Comparison of ENCODE assay signal across 18 mouse cellular contexts in the genomic region with DNA sequence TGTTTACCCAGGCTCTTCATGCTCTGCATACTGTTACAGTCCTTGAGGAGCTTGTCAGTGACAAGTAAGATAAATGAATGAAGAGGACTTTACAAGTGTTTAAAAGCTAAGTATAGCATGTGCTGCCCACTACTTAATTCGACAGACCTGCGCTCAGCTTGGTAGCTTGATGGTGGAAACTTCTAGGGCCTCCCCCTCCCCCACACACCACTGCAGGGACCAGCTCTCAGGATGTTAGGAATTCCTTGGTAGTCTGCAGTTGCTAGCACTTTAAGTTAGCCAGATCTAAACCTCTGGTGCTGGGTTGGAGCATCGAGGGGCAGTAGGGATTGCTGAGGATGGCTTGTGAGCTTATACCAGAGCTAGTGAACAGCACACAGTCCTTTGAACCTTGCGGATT.
DNase-seq lines count a peak whose midpoint lies in the region; ATAC-seq lines count a peak whose summit lies in the region.
"Had no signal": no experiment of that assay in that cellular context is flagged by ENCODE, and none has a peak within 500 bp of the region (broad histone marks: within the 10 kb centered on the region; RNA-seq: fewer than 3 reads in every experiment).

No protein-coding gene starts in this region.

- peak; percentile 9 for DNase-seq in hindbrain, embryonic 11.5 days (ENCODE audit: low spot score)
- no peak for DNase-seq in hindbrain, embryonic 14.5 days (ENCODE audit: low spot score)
- DNase-seq in lung, postnatal 10 days = peak; percentile 19
- no peak for DNase-seq in lung, postnatal 25 days (ENCODE audit: low spot score)
- peak; percentile 21 for DNase-seq in forelimb bud, embryonic 11.5 days (ENCODE audit: low read depth, low spot score)
- DNase-seq in cerebellum, postnatal 14 days = no peak
- DNase-seq: B cell, adult 2 months; cerebellum, adult 2 months; liver, postnatal 0 days; thymus, adult 2 months had no signal

- H3K9me3 ChIP-seq in hindbrain, embryonic 11.5 days (ENCODE audit: control insufficient read depth, low read length) = no peaks in the 10 kb centered on the region
- no peaks in the 10 kb centered on the region for H3K9me3 ChIP-seq in hindbrain, embryonic 14.5 days (ENCODE audit: control insufficient read depth, low read length)
- H3K9me3 ChIP-seq: embryonic facial prominence, embryonic 15.5 days; hindbrain, embryonic 10.5 days; kidney, embryonic 15.5 days; midbrain, embryonic 12.5 days; neural tube, embryonic 13.5 days had no signal

- 78% methylated on average over 4 of the region's 4 CpGs for WGBS in hindbrain, embryonic 11.5 days
- WGBS in hindbrain, embryonic 14.5 days = 83% methylated on average over 4 of the region's 4 CpGs

- H3K27me3 ChIP-seq in hindbrain, embryonic 11.5 days (ENCODE audit: control insufficient read depth, insufficient read depth, low read length) = no peaks in the 10 kb centered on the region
- H3K27me3 ChIP-seq in hindbrain, embryonic 14.5 days (ENCODE audit: control insufficient read depth, insufficient read depth, low read length) = no peaks in the 10 kb centered on the region
- H3K27me3 ChIP-seq: embryonic facial prominence, embryonic 15.5 days; neural tube, embryonic 13.5 days had no signal

- no peak for ATAC-seq in hindbrain, embryonic 11.5 days (ENCODE audit: low FRiP score)
- no peak for ATAC-seq in hindbrain, embryonic 14.5 days (ENCODE audit: low FRiP score)
- no peak for ATAC-seq in CD4-positive, CD25-positive, alpha-beta regulatory T cell, adult 4 months
- ATAC-seq: forebrain, embryonic 16.5 days; liver, postnatal 0 days had no signal

- H3K36me3 ChIP-seq in hindbrain, embryonic 11.5 days (ENCODE audit: control insufficient read depth, insufficient read depth, low read length) = no peaks in the 10 kb centered on the region
- no peaks in the 10 kb centered on the region for H3K36me3 ChIP-seq in hindbrain, embryonic 14.5 days (replicated peaks; ENCODE audit: control insufficient read depth, insufficient read depth)
- H3K36me3 ChIP-seq: embryonic facial prominence, embryonic 15.5 days; hindbrain, embryonic 10.5 days; kidney, embryonic 15.5 days; midbrain, embryonic 12.5 days; neural tube, embryonic 13.5 days had no signal

- H3K27ac ChIP-seq in hindbrain, embryonic 11.5 days (ENCODE audit: low read depth, low read length) = no peak overlapping the region
- no peak overlapping the region for H3K27ac ChIP-seq in hindbrain, embryonic 14.5 days
- H3K27ac ChIP-seq: embryonic facial prominence, embryonic 15.5 days; hindbrain, embryonic 10.5 days; kidney, embryonic 15.5 days; midbrain, embryonic 12.5 days; neural tube, embryonic 13.5 days had no signal

- no peak overlapping the region for H3K4me2 ChIP-seq in hindbrain, embryonic 11.5 days (replicated peaks; ENCODE audit: low read depth, low read length)
- H3K4me2 ChIP-seq in hindbrain, embryonic 14.5 days (replicated peaks) = no peak overlapping the region
- H3K4me2 ChIP-seq: embryonic facial prominence, embryonic 15.5 days; heart, embryonic 11.5 days; kidney, embryonic 15.5 days; midbrain, embryonic 12.5 days; neural tube, embryonic 13.5 days had no signal

- H3K9ac ChIP-seq in hindbrain, embryonic 11.5 days (ENCODE audit: low read depth, low read length) = no peak overlapping the region
- no peak overlapping the region for H3K9ac ChIP-seq in hindbrain, embryonic 14.5 days
- H3K9ac ChIP-seq: embryonic facial prominence, embryonic 15.5 days; kidney, embryonic 15.5 days; liver, postnatal 0 days; midbrain, embryonic 12.5 days; neural tube, embryonic 13.5 days had no signal

- no peaks in the 10 kb centered on the region for H3K4me1 ChIP-seq in hindbrain, embryonic 11.5 days (replicated peaks; ENCODE audit: control insufficient read depth, insufficient read depth, low read length)
- no peaks in the 10 kb centered on the region for H3K4me1 ChIP-seq in hindbrain, embryonic 14.5 days (replicated peaks; ENCODE audit: control insufficient read depth, insufficient read depth, low read length)
- H3K4me1 ChIP-seq: hindbrain, embryonic 10.5 days; midbrain, embryonic 12.5 days; neural tube, embryonic 13.5 days had no signal

- no peak overlapping the region for H3K4me3 ChIP-seq in hindbrain, embryonic 11.5 days (ENCODE audit: low read depth, low read length)
- no peak overlapping the region for H3K4me3 ChIP-seq in hindbrain, embryonic 14.5 days (replicated peaks; ENCODE audit: low read length)
- H3K4me3 ChIP-seq: embryonic facial prominence, embryonic 15.5 days; hindbrain, embryonic 10.5 days; kidney, embryonic 15.5 days; midbrain, embryonic 12.5 days; neural tube, embryonic 13.5 days had no signal

Comparison
In these comparisons a context has a peak if more than half of its experiments do, and no peak if none do; other contexts are left out.
1. DNase-seq: peak in hindbrain, embryonic 11.5 days (single experiment), lung, postnatal 10 days (single experiment) and forelimb bud, embryonic 11.5 days (single experiment); none in hindbrain, embryonic 14.5 days (single experiment), lung, postnatal 25 days (single experiment) and cerebellum, postnatal 14 days (0 of 2).